Mouse (Mus musculus): ENCODE results near the gene Chd6. TPM values are rescaled to one million over a fixed set of nuclear protein-coding genes. Genes with fewer than 3 reads are reported as not detected.

Chd6 gene
- polyA plus RNA-seq, 1 experiment from 2014 or later: 22.4 TPM

- Histone ChIP-seq H3K4me3 (replicated peaks; ENCODE audit: low read depth, low read length) (peak overlapping the region; percentile 100), H3K4me1 (replicated peaks; ENCODE audit: insufficient read depth, low read length) (peaks cover 9% of the 10 kb centered on the region), H3K4me2 (ENCODE audit: low read length) (peak overlapping the region; percentile 81), H3K27ac (peak overlapping the region; percentile 100), H3K27me3 (ENCODE audit: insufficient read depth, low read length) (no peaks in the 10 kb centered on the region), H3K9ac (ENCODE audit: low read depth, low read length) (peak overlapping the region; percentile 99), H3K36me3 (ENCODE audit: insufficient read depth, low read length) (no peaks in the 10 kb centered on the region), H3K9me3 (replicated peaks; ENCODE audit: low read length) (no peaks in the 10 kb centered on the region)
- no peak for TF ChIP-seq CTCF (IDR thresholded peaks at IDR 0.05; ENCODE audit: low read depth)
- DNase-seq (ENCODE audit: low spot score): peak; percentile 37
- ATAC-seq (replicated peaks; ENCODE audit: low FRiP score, low read depth): peak; percentile 72
- WGBS: under 1% methylated on average over 66 of the region's 77 CpGs
Observed at GRCm38 (mm10) chr2:161108085-161108927, 569 bp downstream of the Chd6 start.

DNA sequence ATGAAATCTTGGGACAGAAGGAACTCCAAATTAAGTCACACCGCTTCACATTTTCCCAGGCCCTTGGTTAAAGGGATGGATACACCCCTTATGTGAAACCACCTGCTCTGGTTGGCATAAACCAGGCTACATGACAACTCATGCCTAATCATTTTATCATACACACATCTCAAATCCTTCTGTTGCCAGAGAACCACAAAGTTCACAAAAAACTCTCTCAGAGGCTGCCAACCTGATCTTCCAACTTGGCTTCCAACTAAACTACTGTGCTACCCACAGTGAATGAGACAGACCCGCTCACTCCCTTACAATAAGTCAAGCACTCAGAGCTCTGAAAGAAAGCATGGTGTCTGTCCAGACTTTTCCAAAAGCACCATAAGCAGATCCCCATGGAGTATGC is 1.6 kb downstream of the Chd6 start:
- Histone ChIP-seq H3K27ac (no peak overlapping the region), H3K4me1 (replicated peaks; ENCODE audit: insufficient read depth, low read length) (peaks cover 9% of the 10 kb centered on the region), H3K9ac (ENCODE audit: low read depth, low read length) (no peak overlapping the region), H3K36me3 (ENCODE audit: insufficient read depth, low read length) (no peaks in the 10 kb centered on the region), H3K4me3 (replicated peaks; ENCODE audit: low read depth, low read length) (peak overlapping the region; percentile 100), H3K27me3 (ENCODE audit: insufficient read depth, low read length) (no peaks in the 10 kb centered on the region), H3K9me3 (replicated peaks; ENCODE audit: low read length) (no peaks in the 10 kb centered on the region), H3K4me2 (ENCODE audit: low read length) (peak overlapping the region; percentile 81)
- no peak for TF ChIP-seq CTCF (IDR thresholded peaks at IDR 0.05; ENCODE audit: low read depth)
- DNase-seq (ENCODE audit: low spot score): no peak
- ATAC-seq (replicated peaks; ENCODE audit: low FRiP score, low read depth): no peak
- WGBS: 86% methylated on average over 2 of the region's 2 CpGs

DNA sequence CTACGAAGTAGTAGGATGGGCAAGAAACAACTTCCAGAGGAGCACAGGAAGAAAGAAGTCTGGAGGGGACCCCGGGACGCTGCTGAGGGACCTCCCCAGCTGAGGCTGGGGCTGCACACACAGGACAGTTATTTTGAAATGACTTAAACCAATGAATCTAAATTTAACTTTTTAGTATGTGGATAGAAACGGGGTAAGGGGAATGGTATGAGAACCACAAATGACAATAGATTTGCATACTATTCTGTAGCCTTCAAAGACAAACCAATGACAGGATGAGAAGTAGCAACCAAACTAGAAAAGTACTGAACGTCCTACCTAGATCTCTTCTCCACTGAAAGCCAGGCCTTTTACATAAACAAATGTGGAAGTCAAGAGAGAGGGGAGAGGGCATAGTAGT is 5.1 kb downstream of the Chd6 start:
- Histone ChIP-seq H3K9ac (ENCODE audit: low read depth, low read length) (no peak overlapping the region), H3K36me3 (ENCODE audit: insufficient read depth, low read length) (no peaks in the 10 kb centered on the region), H3K27ac (no peak overlapping the region), H3K4me2 (ENCODE audit: low read length) (no peak overlapping the region), H3K9me3 (replicated peaks; ENCODE audit: low read length) (no peaks in the 10 kb centered on the region), H3K27me3 (ENCODE audit: insufficient read depth, low read length) (no peaks in the 10 kb centered on the region), H3K4me3 (replicated peaks; ENCODE audit: low read depth, low read length) (no peak overlapping the region), H3K4me1 (replicated peaks; ENCODE audit: insufficient read depth, low read length) (peaks cover 9% of the 10 kb centered on the region)
- DNase-seq (ENCODE audit: low spot score) (no peak), ATAC-seq (replicated peaks; ENCODE audit: low FRiP score, low read depth) (no peak)
- WGBS: 76% methylated on average over 5 of the region's 5 CpGs
- no peak for TF ChIP-seq CTCF (IDR thresholded peaks at IDR 0.05; ENCODE audit: low read depth)

DNA sequence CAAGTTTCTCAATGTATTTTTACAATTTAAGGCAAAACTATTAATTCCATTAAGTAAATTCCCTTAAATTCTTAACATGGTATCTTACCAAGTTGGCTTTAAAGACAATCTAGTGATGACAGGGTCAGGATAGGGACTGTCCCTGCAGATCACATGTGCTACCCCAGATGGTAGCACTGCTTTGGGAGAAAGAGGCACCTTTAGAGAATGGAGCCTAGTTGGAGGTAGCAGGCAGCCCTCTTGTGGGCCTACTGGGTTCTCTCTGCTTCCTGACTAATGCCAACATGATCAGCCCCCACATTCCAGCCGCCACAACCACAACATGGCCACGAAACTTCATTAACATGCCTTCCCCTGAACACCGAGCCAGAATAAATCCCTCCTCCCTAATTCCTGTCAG is 6.8 kb downstream of the Chd6 start:
- 36% methylated on average over 3 of the region's 3 CpGs for WGBS
- H3K4me2 ChIP-seq (ENCODE audit: low read length): no peak overlapping the region
- peak; percentile 6; the same call in 1 of the 2 replicates for TF ChIP-seq CTCF (IDR thresholded peaks at IDR 0.05; ENCODE audit: low read depth)
- H3K36me3 ChIP-seq (ENCODE audit: insufficient read depth, low read length): no peaks in the 10 kb centered on the region
- H3K4me3 ChIP-seq (replicated peaks; ENCODE audit: low read depth, low read length): no peak overlapping the region
- no peaks in the 10 kb centered on the region for H3K27me3 ChIP-seq (ENCODE audit: insufficient read depth, low read length)
- peaks cover 3% of the 10 kb centered on the region; the same call in 1 of the 2 replicates for H3K4me1 ChIP-seq (replicated peaks; ENCODE audit: insufficient read depth, low read length)
- no peaks in the 10 kb centered on the region for H3K9me3 ChIP-seq (replicated peaks; ENCODE audit: low read length)
- ATAC-seq (replicated peaks; ENCODE audit: low FRiP score, low read depth): no peak
- H3K9ac ChIP-seq (ENCODE audit: low read depth, low read length): no peak overlapping the region
- DNase-seq (ENCODE audit: low spot score): no peak
- no peak overlapping the region for H3K27ac ChIP-seq

DNA sequence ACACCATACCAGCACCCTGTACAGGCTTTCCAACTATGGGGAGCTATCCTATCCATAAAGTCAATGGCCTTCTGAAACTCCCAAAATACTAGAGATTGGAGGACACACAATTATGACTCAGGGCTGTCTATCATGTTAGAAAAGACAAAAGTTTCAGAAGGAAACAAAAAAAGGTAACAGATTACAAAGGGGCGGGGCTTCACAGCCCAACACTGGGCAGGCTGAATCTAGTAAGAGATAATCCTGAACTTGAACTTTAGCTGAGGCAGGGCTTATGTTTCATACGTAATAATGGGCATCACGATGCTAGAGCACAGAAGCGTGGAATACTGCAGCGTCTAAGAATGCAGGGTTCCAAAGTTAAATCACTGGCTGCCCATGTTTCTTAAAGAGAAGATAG is 11.1 kb downstream of the Chd6 start:
- DNase-seq (ENCODE audit: low spot score) (no peak), ATAC-seq (replicated peaks; ENCODE audit: low FRiP score, low read depth) (no peak)
- 94% methylated on average over 5 of the region's 5 CpGs for WGBS
- H3K27me3 ChIP-seq (ENCODE audit: insufficient read depth, low read length): no peaks in the 10 kb centered on the region
- H3K4me1 ChIP-seq (replicated peaks; ENCODE audit: insufficient read depth, low read length): no peaks in the 10 kb centered on the region
- no peak for TF ChIP-seq CTCF (IDR thresholded peaks at IDR 0.05; ENCODE audit: low read depth)
- no peak overlapping the region for H3K9ac ChIP-seq (ENCODE audit: low read depth, low read length)
- H3K9me3 ChIP-seq (replicated peaks; ENCODE audit: low read length): no peaks in the 10 kb centered on the region
- H3K36me3 ChIP-seq (ENCODE audit: insufficient read depth, low read length): 0 out of 2 replicates have a peak, but pooled peaks cover 5% of the 10 kb centered on the region
- H3K4me3 ChIP-seq (replicated peaks; ENCODE audit: low read depth, low read length): no peak overlapping the region
- H3K27ac ChIP-seq: no peak overlapping the region
- no peak overlapping the region for H3K4me2 ChIP-seq (ENCODE audit: low read length)

GRCm38 (mm10) chr2:161090746-161091405 is 18.0 kb downstream of the Chd6 start:
- 0 out of 2 replicates have a peak, but pooled peaks cover 4% of the 10 kb centered on the region for H3K36me3 ChIP-seq (ENCODE audit: insufficient read depth, low read length)
- H3K9me3 ChIP-seq (replicated peaks; ENCODE audit: low read length): no peaks in the 10 kb centered on the region
- DNase-seq (ENCODE audit: low spot score) (no peak), ATAC-seq (replicated peaks; ENCODE audit: low FRiP score, low read depth) (no peak)
- H3K9ac ChIP-seq (ENCODE audit: low read depth, low read length): no peak overlapping the region
- H3K27me3 ChIP-seq (ENCODE audit: insufficient read depth, low read length): no peaks in the 10 kb centered on the region
- 80% methylated on average over 6 of the region's 6 CpGs for WGBS
- H3K4me2 ChIP-seq (ENCODE audit: low read length): no peak overlapping the region
- no peak overlapping the region for H3K27ac ChIP-seq
- H3K4me1 ChIP-seq (replicated peaks; ENCODE audit: insufficient read depth, low read length): no peaks in the 10 kb centered on the region
- no peak overlapping the region for H3K4me3 ChIP-seq (replicated peaks; ENCODE audit: low read depth, low read length)
- TF ChIP-seq CTCF (IDR thresholded peaks at IDR 0.05; ENCODE audit: low read depth): no peak

All from kidney, postnatal 0 days (tissue).